Comparison of ENCODE assay signal across 12 mouse cellular contexts in genomic region chr6:21803483-21804340, GRCm38 (mm10). TPM values are rescaled to one million over a fixed set of nuclear protein-coding genes. Genes with fewer than 3 reads are reported as not detected.
DNase-seq lines count a peak whose midpoint lies in the region; ATAC-seq lines count a peak whose summit lies in the region.
"Had no signal": no experiment of that assay in that cellular context is flagged by ENCODE, and none has a peak within 500 bp of the region (broad histone marks: within the 10 kb centered on the region; RNA-seq: fewer than 3 reads in every experiment).

No protein-coding gene starts in this region.

- peak; percentile 64 for DNase-seq in forebrain, embryonic 14.5 days (ENCODE audit: low spot score)
- DNase-seq in kidney, adult 11 months: no peak
- peak; percentile 54 to 56 for DNase-seq in right cerebral cortex, postnatal 10 days (ENCODE audit: low spot score in 2 of 2)
- no peak for DNase-seq in right cerebral cortex, postnatal 25 days
- DNase-seq in MN1 (ENCODE audit: low spot score): no peak
- DNase-seq in urinary bladder, postnatal 10 days (ENCODE audit: low spot score): no peak
- DNase-seq: liver had no signal

- 60% methylated on average over 10 of the region's 10 CpGs for WGBS in forebrain, embryonic 14.5 days
- 88% methylated on average over 10 of the region's 10 CpGs for WGBS in forebrain, embryonic 12.5 days
- WGBS in kidney, embryonic 14.5 days: 56% methylated on average over 10 of the region's 10 CpGs

- H3K9me3 ChIP-seq in forebrain, embryonic 14.5 days (replicated peaks; ENCODE audit: control insufficient read depth, low read length): no peaks in the 10 kb centered on the region
- H3K9me3 ChIP-seq in forebrain, embryonic 12.5 days: no peaks in the 10 kb centered on the region
- H3K9me3 ChIP-seq in kidney, embryonic 14.5 days (ENCODE audit: control insufficient read depth, low read length): no peaks in the 10 kb centered on the region
- H3K9me3 ChIP-seq: midbrain, embryonic 15.5 days had no signal

- no peak overlapping the region for H3K27ac ChIP-seq in forebrain, embryonic 14.5 days (ENCODE audit: low read depth, low read length)
- no peak overlapping the region for H3K27ac ChIP-seq in forebrain, embryonic 12.5 days
- H3K27ac ChIP-seq in kidney, embryonic 14.5 days (ENCODE audit: low read depth, low read length): 0 out of 2 replicates have a peak overlapping the region, but pooled peaks have one; percentile 20
- H3K27ac ChIP-seq: midbrain, embryonic 15.5 days; stomach, postnatal 0 days had no signal

- no peak overlapping the region for H3K4me3 ChIP-seq in forebrain, embryonic 14.5 days (ENCODE audit: low read depth, low read length)
- H3K4me3 ChIP-seq in forebrain, embryonic 12.5 days (replicated peaks): no peak overlapping the region
- no peak overlapping the region for H3K4me3 ChIP-seq in kidney, embryonic 14.5 days (ENCODE audit: low read length)
- H3K4me3 ChIP-seq: midbrain, embryonic 15.5 days had no signal

- no peak overlapping the region for H3K9ac ChIP-seq in forebrain, embryonic 14.5 days (ENCODE audit: low read length)
- no peak overlapping the region for H3K9ac ChIP-seq in forebrain, embryonic 12.5 days
- no peak overlapping the region for H3K9ac ChIP-seq in kidney, embryonic 14.5 days (ENCODE audit: low read depth, low read length)
- H3K9ac ChIP-seq: midbrain, embryonic 15.5 days had no signal

- H3K36me3 ChIP-seq in forebrain, embryonic 14.5 days (ENCODE audit: control insufficient read depth, insufficient read depth, low read length): 0 out of 2 replicates have a peak, but pooled peaks cover 6% of the 10 kb centered on the region
- H3K36me3 ChIP-seq in forebrain, embryonic 12.5 days (replicated peaks): peaks cover 13% of the 10 kb centered on the region
- H3K36me3 ChIP-seq in kidney, embryonic 14.5 days (ENCODE audit: control insufficient read depth, insufficient read depth, low read length): peaks cover 2% of the 10 kb centered on the region; the same call in 1 of the 2 replicates

- H3K4me2 ChIP-seq in forebrain, embryonic 14.5 days (ENCODE audit: low read length): no peak overlapping the region
- no peak overlapping the region for H3K4me2 ChIP-seq in forebrain, embryonic 12.5 days
- no peak overlapping the region for H3K4me2 ChIP-seq in kidney, embryonic 14.5 days (replicated peaks; ENCODE audit: low read depth, low read length)
- H3K4me2 ChIP-seq: midbrain, embryonic 15.5 days had no signal

- no peaks in the 10 kb centered on the region for H3K4me1 ChIP-seq in forebrain, embryonic 14.5 days (ENCODE audit: control insufficient read depth, insufficient read depth, low read length)
- no peaks in the 10 kb centered on the region for H3K4me1 ChIP-seq in forebrain, embryonic 12.5 days
- peaks cover 8% of the 10 kb centered on the region; the same call in 1 of the 2 replicates for H3K4me1 ChIP-seq in kidney, embryonic 14.5 days (ENCODE audit: control insufficient read depth, insufficient read depth, low read length)
- H3K4me1 ChIP-seq: midbrain, embryonic 15.5 days had no signal

- no peaks in the 10 kb centered on the region for H3K27me3 ChIP-seq in forebrain, embryonic 14.5 days (replicated peaks; ENCODE audit: control insufficient read depth, insufficient read depth, low read length)
- no peaks in the 10 kb centered on the region for H3K27me3 ChIP-seq in forebrain, embryonic 12.5 days
- H3K27me3 ChIP-seq in kidney, embryonic 14.5 days (ENCODE audit: control insufficient read depth, insufficient read depth, low read length): no peaks in the 10 kb centered on the region
- H3K27me3 ChIP-seq: midbrain, embryonic 15.5 days; Patski had no signal

- peak; percentile 81 for ATAC-seq in forebrain, embryonic 14.5 days
- ATAC-seq in forebrain, embryonic 12.5 days (ENCODE audit: low FRiP score): no peak
- ATAC-seq in kidney, embryonic 14.5 days (ENCODE audit: low FRiP score, low TSS enrichment): peak; percentile 77
- ATAC-seq: midbrain, embryonic 15.5 days; Patski had no signal

RNA-seq across cellular contexts. Expression of gene Tspan12, which starts 48.6 kb away (rescaled TPM):
- polyA plus RNA-seq in forebrain, embryonic 14.5 days (2014; fragmentation: Nextera tagmentation; extraction: Ambion mirVana): 57.1 and 60.7 TPM in 2 replicates
- 54.9 and 57.5 TPM in 2 replicates for polyA plus RNA-seq in forebrain, embryonic 12.5 days (2016; fragmentation: Nextera tagmentation; extraction: Ambion mirVana)
- 52.2 and 61.8 TPM in 2 replicates for polyA plus RNA-seq in kidney, embryonic 14.5 days (2014; fragmentation: Nextera tagmentation; extraction: Ambion mirVana)

Comparison
In these comparisons a context has a peak if more than half of its experiments do, and no peak if none do; other contexts are left out.
1. DNase-seq: peak in forebrain, embryonic 14.5 days (single experiment) and right cerebral cortex, postnatal 10 days (2 of 2); none in kidney, adult 11 months (single experiment), right cerebral cortex, postnatal 25 days (single experiment), MN1 (single experiment) and urinary bladder, postnatal 10 days (single experiment).